Mouse (Mus musculus) testis, adult 2 months (tissue): ENCODE data around the gene Rad51b. TPM values are rescaled to one million over a fixed set of nuclear protein-coding genes. Genes with fewer than 3 reads are reported as not detected.

Experiments used
- H3K27ac ChIP-seq: fragments of 200-500 bp; 2 replicates; pipeline ENCODE4 v1.5.1; 2012; ENCODE audit warnings: low read depth, low read length; ENCODE audit not compliant: control insufficient read depth, insufficient read depth
- H3K27me3 ChIP-seq: fragments of 200-500 bp; 2 replicates; pipeline ENCODE4 v1.6.1; 2012; ENCODE audit warnings: mild to moderate bottlenecking, low read length, moderate library complexity; ENCODE audit not compliant: control insufficient read depth, insufficient read depth
- H3K36me3 ChIP-seq: fragments of 200-500 bp; 2 replicates; pipeline ENCODE4 v1.6.1; 2012; ENCODE audit warnings: mild to moderate bottlenecking, low read length; ENCODE audit not compliant: control insufficient read depth, insufficient read depth
- H3K4me1 ChIP-seq: fragments of 200-500 bp; 2 replicates; pipeline ENCODE4 v1.6.1; 2012; ENCODE audit warnings: low read length; ENCODE audit not compliant: control insufficient read depth, insufficient read depth
- H3K4me3 ChIP-seq: fragments of 200-500 bp; 2 replicates; pipeline ENCODE4 v1.5.1; 2012; ENCODE audit warnings: low read depth, mild to moderate bottlenecking, low read length, moderate library complexity, mixed read lengths; ENCODE audit not compliant: control insufficient read depth
- CTCF ChIP-seq: fragments of 200-500 bp; IDR thresholded peaks from 2 replicates; pipeline ENCODE4 v1.5.1; 2012; ENCODE audit warnings: low read depth, mild to moderate bottlenecking, inconsistent platforms, low read length, moderate library complexity; ENCODE audit not compliant: control insufficient read depth, insufficient read depth, insufficient replicate concordance
- POLR2A ChIP-seq: fragments of 200-500 bp; IDR thresholded peaks from 2 replicates; pipeline ENCODE4 v1.6.1; 2012; ENCODE audit warnings: low read depth, mild to moderate bottlenecking, inconsistent platforms, low read length, moderate library complexity; ENCODE audit not compliant: control insufficient read depth
- polyA plus RNA-seq: library from polyadenylated mRNA; depleted of rRNA; stranded (reverse); fragments of >200 nt; gene quantifications from 2 replicates; pipeline ENCODE4 v1.2.3, GENCODE M21; 2012

Rad51b gene
- polyA plus RNA-seq, 1 experiment: 2.7 TPM

- Histone ChIP-seq H3K36me3 (no peaks in the 10 kb centered on the region), H3K4me3 (no peak overlapping the region), H3K27ac (no peak overlapping the region), H3K27me3 (no peaks in the 10 kb centered on the region), H3K4me1 (no peaks in the 10 kb centered on the region)
- TF ChIP-seq POLR2A: no peak
- no peak for TF ChIP-seq CTCF
These were observed 254.2 kb downstream of the Rad51b start for GRCm38 (mm10) chr12:79551274-79551673.

- H3K27me3 ChIP-seq: no peaks in the 10 kb centered on the region
- no peak overlapping the region for H3K4me3 ChIP-seq
- H3K4me1 ChIP-seq: no peaks in the 10 kb centered on the region
- no peak overlapping the region for H3K27ac ChIP-seq
- TF ChIP-seq CTCF: no peak
- TF ChIP-seq POLR2A: no peak
- no peaks in the 10 kb centered on the region for H3K36me3 ChIP-seq
These were observed 256.0 kb downstream of the Rad51b start for GRCm38 (mm10) chr12:79553056-79553455.

- TF ChIP-seq CTCF: no peak
- TF ChIP-seq POLR2A: no peak
- no peaks in the 10 kb centered on the region for H3K36me3 ChIP-seq
These were observed 260.8 kb downstream of the Rad51b start for GRCm38 (mm10) chr12:79557904-79558303.

GRCm38 (mm10) chr12:79558711-79559110 lies 261.6 kb downstream of the Rad51b start:
- Histone ChIP-seq H3K36me3 (no peaks in the 10 kb centered on the region), H3K4me3 (no peak overlapping the region), H3K27me3 (no peaks in the 10 kb centered on the region), H3K27ac (no peak overlapping the region), H3K4me1 (no peaks in the 10 kb centered on the region)
- TF ChIP-seq CTCF (no peak), POLR2A (no peak)

More at GRCm38 (mm10) chr12:79557904-79558303, 260.8 kb downstream of the Rad51b start:
- Histone ChIP-seq H3K27ac (no peak overlapping the region), H3K27me3 (no peaks in the 10 kb centered on the region), H3K4me3 (no peak overlapping the region), H3K4me1 (no peaks in the 10 kb centered on the region)

- H3K4me1 ChIP-seq: no peaks in the 10 kb centered on the region
- no peaks in the 10 kb centered on the region for H3K27me3 ChIP-seq
- no peak overlapping the region for H3K27ac ChIP-seq
- no peak overlapping the region for H3K4me3 ChIP-seq
- no peaks in the 10 kb centered on the region for H3K36me3 ChIP-seq
- TF ChIP-seq CTCF (no peak), POLR2A (no peak)
These were observed 262.4 kb downstream of the Rad51b start for GRCm38 (mm10) chr12:79559410-79560015.

- TF ChIP-seq POLR2A (no peak), CTCF (no peak)
- Histone ChIP-seq H3K27ac (no peak overlapping the region), H3K27me3 (no peaks in the 10 kb centered on the region), H3K4me3 (no peak overlapping the region), H3K36me3 (no peaks in the 10 kb centered on the region), H3K4me1 (no peaks in the 10 kb centered on the region)
These were observed 263.1 kb downstream of the Rad51b start for GRCm38 (mm10) chr12:79560084-79560699.

- Histone ChIP-seq H3K27me3 (no peaks in the 10 kb centered on the region), H3K27ac (no peak overlapping the region)
- TF ChIP-seq CTCF: no peak
- TF ChIP-seq POLR2A: no peak
These were observed 263.8 kb downstream of the Rad51b start for GRCm38 (mm10) chr12:79560893-79561292.

More at GRCm38 (mm10) chr12:79560893-79561292, 263.8 kb downstream of the Rad51b start:
- Histone ChIP-seq H3K4me3 (no peak overlapping the region), H3K36me3 (no peaks in the 10 kb centered on the region), H3K4me1 (no peaks in the 10 kb centered on the region)
